Mouse (Mus musculus) G1E (cell line): Measurements from ENCODE around the gene Usp36.

ENCODE experiments used
- CTCF ChIP-seq: IDR thresholded peaks from 2 replicates; pipeline ENCODE4 v1.5.1; 2012; ENCODE audit warnings: low read depth, low read length, inconsistent platforms, mixed read lengths
- GATA1 ChIP-seq: IDR thresholded peaks from 2 replicates; pipeline ENCODE4 v1.6.1; 2012; ENCODE audit warnings: borderline replicate concordance, low read length, inconsistent platforms, mixed read lengths
- TAL1 ChIP-seq: conservative IDR thresholded peaks from 2 replicates; pipeline ENCODE4 v1.6.1; 2012; ENCODE audit warnings: low read depth, low read length, inconsistent platforms, mixed read lengths

DNA sequence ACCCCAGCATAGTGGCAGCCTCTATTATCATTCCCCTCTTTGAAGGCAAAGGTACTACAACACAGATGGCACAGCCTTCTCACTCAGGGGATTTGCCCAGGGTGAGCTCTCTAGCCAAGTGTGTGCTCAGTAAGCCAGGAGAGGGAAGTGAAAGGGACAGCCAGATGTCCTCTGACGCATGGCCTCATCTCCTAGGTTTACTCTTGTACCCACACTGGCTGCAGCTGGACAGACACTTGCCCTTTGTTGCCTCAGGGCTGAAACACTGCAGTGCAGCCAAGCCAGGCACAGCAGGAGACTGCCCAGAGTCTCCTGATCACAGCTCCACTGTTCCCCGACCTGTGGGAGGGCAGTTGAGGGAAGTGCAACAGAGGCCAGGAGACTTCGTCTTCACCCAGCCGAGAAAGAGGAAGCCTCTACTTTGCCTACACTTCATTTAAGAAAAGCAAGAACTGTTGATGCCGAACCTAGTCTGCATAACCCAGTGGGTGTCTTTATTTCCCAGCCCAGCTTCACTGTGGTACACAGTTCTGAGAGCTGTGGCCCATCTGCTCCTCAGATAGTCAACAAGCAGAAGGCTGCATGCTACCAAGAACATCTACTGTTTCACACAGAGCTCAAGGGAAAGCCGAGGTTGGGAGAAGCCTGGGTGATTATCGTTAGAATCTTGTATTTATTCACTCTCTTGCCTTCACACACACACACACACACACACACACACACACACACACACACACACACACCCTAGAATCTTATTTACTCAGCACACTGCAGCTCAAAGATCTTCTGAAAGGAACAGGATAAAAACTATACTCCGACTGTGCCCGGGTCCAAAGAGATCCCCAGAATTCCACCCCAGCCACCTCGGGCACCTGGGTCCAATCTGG, 78.1 kb downstream of the Usp36 start:
- TF ChIP-seq CTCF: no peak
- no peak for TF ChIP-seq GATA1
- no peak for TF ChIP-seq TAL1
